Mouse (Mus musculus): ENCODE results near the gene Reep3.
A peak's percentile ranks its signal among the peaks of the same experiment; 100 is the strongest.

Reep3 gene

DNA sequence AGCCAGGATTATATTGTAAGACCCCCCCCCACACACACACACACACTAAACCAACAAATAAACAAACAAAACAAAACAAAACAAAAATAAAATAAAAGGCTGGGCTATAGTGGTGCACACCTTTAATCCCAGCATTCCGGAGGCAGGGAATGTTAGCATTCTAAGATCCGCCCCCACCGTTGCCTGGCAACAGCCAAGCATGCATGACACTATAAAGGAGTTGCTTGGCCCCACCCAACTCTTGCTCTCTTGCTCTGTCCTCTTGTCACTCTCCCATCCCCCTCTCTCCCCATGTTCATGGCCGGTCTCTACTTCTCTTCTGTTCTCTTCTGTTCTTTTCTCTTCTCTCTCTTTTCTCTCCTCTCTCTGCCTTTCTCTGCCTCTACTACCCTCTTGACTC, 128.2 kb downstream of the Reep3 start:
- DNase-seq = no peak

DNA sequence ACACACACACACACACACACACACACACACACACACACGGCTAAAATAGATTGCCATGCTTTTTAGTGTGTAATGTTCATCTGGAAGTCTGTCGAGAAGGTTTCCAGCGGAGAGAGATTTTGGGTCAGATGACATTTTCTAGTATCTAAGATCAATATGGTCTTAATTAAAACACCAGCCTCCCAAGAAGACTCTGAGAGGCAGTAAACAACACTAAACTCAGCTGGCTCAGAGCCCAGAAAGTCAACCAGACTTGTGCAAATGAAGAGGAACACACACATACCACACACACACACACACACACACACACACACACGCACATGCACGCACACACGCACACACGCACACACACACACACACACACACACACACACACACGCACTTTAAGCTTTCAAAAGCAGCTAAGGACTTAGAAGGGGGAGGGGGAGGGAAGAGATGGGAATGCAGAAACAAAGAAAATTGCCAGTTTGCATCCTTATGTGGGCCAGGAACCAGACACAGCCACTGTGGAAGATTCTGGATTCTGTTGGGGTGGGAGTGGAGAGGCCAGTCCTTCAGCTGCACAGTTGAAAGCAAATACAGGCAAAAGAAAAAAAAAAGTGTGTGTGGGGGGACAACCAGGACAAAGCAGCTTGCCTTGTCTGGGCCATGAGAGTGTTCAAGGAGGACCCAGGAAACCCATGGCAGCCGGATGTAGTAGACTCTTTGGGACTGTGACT, 130.2 kb downstream of the Reep3 start:
- peak; percentile 18 for DNase-seq

GRCm38 (mm10) chr10:66960136-66960535, 136.6 kb downstream of the Reep3 start:
- DNase-seq = no peak

All from right cerebral cortex, adult 18-20 months (tissue).